Mouse (Mus musculus): ENCODE results near the gene Lca5l.

Gene Lca5l

GRCm38 (mm10) chr16:96112769-96113168 is 79.3 kb downstream of the Lca5l start:
- DNase-seq: no peak

DNA sequence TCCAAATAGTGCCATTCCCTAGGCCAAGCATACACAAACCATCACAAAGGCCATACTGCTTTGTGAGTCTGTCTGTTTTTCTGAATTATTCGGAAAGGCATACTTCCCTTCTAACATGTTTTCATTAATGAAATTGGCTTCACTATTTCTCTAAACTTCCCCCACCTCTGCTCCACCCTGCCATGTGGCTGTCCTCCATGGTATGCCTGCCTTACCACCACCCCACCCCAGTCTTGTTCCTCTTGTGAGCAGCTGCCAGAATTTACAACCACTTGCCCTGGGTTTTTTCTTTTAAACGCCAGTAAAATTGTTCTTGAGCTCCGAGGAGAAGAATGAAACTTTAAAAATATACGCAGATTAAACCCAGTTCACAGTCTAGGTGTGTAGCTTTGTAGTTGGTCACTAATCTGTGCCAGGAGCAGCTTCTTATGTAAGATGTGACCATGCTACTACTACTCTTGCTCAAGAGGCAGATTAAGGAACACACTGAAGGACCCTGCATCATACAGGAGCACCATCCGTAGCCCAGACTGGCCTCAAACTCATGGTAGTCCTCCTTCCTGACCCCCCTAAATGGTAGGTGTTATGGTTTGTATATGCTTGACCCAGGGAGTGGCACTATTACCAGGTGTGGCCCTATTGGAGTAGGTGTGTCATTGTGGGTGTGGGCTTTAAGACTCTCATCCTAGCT is 81.3 kb downstream of the Lca5l start:
- no peak for DNase-seq

GRCm38 (mm10) chr16:96109673-96110072 is 82.4 kb downstream of the Lca5l start:
- DNase-seq: no peak
